In genomic region chr17:28698672-28699071, GRCm38 (mm10) we compare ENCODE assay signal across 24 mouse cellular contexts. TPM values are rescaled to one million over a fixed set of nuclear protein-coding genes. Genes with fewer than 3 reads are reported as not detected.
A peak's percentile ranks its signal among the peaks of the same experiment; 100 is the strongest.
DNase-seq lines count a peak whose midpoint lies in the region; ATAC-seq and TF ChIP-seq lines count a peak whose summit lies in the region.
"Had no signal": no experiment of that assay in that cellular context is flagged by ENCODE, and none has a peak within 500 bp of the region (broad histone marks: within the 10 kb centered on the region; RNA-seq: fewer than 3 reads in every experiment).

No protein-coding gene starts in this region.

- H3K36me3 ChIP-seq in forebrain, embryonic 13.5 days (ENCODE audit: poor library complexity, severe bottlenecking), result no peaks in the 10 kb centered on the region
- H3K36me3 ChIP-seq in forebrain, embryonic 11.5 days (ENCODE audit: control insufficient read depth, insufficient read depth, low read length), result no peaks in the 10 kb centered on the region
- no peaks in the 10 kb centered on the region for H3K36me3 ChIP-seq in limb, embryonic 15.5 days
- peaks cover 13% of the 10 kb centered on the region for H3K36me3 ChIP-seq in limb, embryonic 10.5 days
- H3K36me3 ChIP-seq: midbrain, embryonic 12.5 days had no signal

- TF ChIP-seq POLR2A in bone marrow macrophage, adult 2 months (IDR thresholded peaks at IDR 0.05; ENCODE audit: borderline replicate concordance, low read depth, low read length), result no peak

- no peak for ATAC-seq in forebrain, embryonic 13.5 days
- no peak for ATAC-seq in forebrain, embryonic 11.5 days (replicated peaks; ENCODE audit: low FRiP score)
- ATAC-seq in limb, embryonic 15.5 days (ENCODE audit: insufficient number of reproducible peaks, low FRiP score, low TSS enrichment, low read depth), result no peak
- ATAC-seq: hindbrain, postnatal 0 days had no signal

- no peak overlapping the region for H3K4me2 ChIP-seq in forebrain, embryonic 13.5 days
- no peak overlapping the region for H3K4me2 ChIP-seq in forebrain, embryonic 11.5 days (ENCODE audit: low read depth, low read length, severe bottlenecking)
- no peak overlapping the region for H3K4me2 ChIP-seq in limb, embryonic 15.5 days
- H3K4me2 ChIP-seq: heart, embryonic 11.5 days; kidney, embryonic 15.5 days; midbrain, embryonic 12.5 days had no signal

- H3K4me3 ChIP-seq in forebrain, embryonic 13.5 days, result no peak overlapping the region
- no peak overlapping the region for H3K4me3 ChIP-seq in forebrain, embryonic 11.5 days (ENCODE audit: low read depth, low read length)
- H3K4me3 ChIP-seq in limb, embryonic 15.5 days, result no peak overlapping the region
- no peak overlapping the region for H3K4me3 ChIP-seq in limb, embryonic 10.5 days
- H3K4me3 ChIP-seq in bone marrow macrophage, adult 2 months (ENCODE audit: insufficient read depth, low read length), result no peak overlapping the region
- H3K4me3 ChIP-seq: forebrain, embryonic 10.5 days; kidney, embryonic 15.5 days; left cerebral cortex, adult 2 months; midbrain, embryonic 12.5 days had no signal

- DNase-seq in forebrain, embryonic 11.5 days (ENCODE audit: low spot score), result no peak
- DNase-seq in limb, embryonic 10.5 days (ENCODE audit: low spot score), result no peak
- DNase-seq in CD4-positive helper T cell, adult 2 months (ENCODE audit: low read depth, low spot score), result peak; percentile 30
- DNase-seq in yolk sac, embryonic 10.5 days (ENCODE audit: low spot score), result no peak
- no peak for DNase-seq in neural tube, embryonic 10.5 days (ENCODE audit: extremely low spot score, low spot score)
- DNase-seq: adrenal gland, adult 8-10 months; heart, postnatal 14 days; kidney, adult 11 months; kidney, postnatal 36 days; layer of hippocampus, adult 9-11 months; lung, postnatal 14 days; thymus, postnatal 14 days had no signal

- 88% methylated on average over 2 of the region's 2 CpGs for WGBS in forebrain, embryonic 13.5 days
- 90% methylated on average over 2 of the region's 2 CpGs for WGBS in forebrain, embryonic 11.5 days
- WGBS in limb, embryonic 15.5 days, result 79% methylated on average over 2 of the region's 2 CpGs
- WGBS in limb, embryonic 10.5 days, result 97% methylated on average over 2 of the region's 2 CpGs

- H3K9ac ChIP-seq in forebrain, embryonic 13.5 days, result no peak overlapping the region
- H3K9ac ChIP-seq in forebrain, embryonic 11.5 days (ENCODE audit: low read length), result no peak overlapping the region
- H3K9ac ChIP-seq in limb, embryonic 15.5 days, result no peak overlapping the region
- H3K9ac ChIP-seq: kidney, embryonic 15.5 days; liver, embryonic 14.5 days; midbrain, embryonic 12.5 days had no signal

- H3K27me3 ChIP-seq in forebrain, embryonic 13.5 days, result no peaks in the 10 kb centered on the region
- H3K27me3 ChIP-seq in forebrain, embryonic 11.5 days (ENCODE audit: control insufficient read depth, insufficient read depth, low read length), result no peaks in the 10 kb centered on the region
- no peaks in the 10 kb centered on the region for H3K27me3 ChIP-seq in limb, embryonic 15.5 days
- no peaks in the 10 kb centered on the region for H3K27me3 ChIP-seq in limb, embryonic 10.5 days (ENCODE audit: low read depth, poor library complexity, severe bottlenecking)
- H3K27me3 ChIP-seq: kidney, embryonic 15.5 days; midbrain, embryonic 12.5 days had no signal

- H3K4me1 ChIP-seq in forebrain, embryonic 13.5 days, result peaks cover 38% of the 10 kb centered on the region
- H3K4me1 ChIP-seq in forebrain, embryonic 11.5 days (replicated peaks; ENCODE audit: control insufficient read depth, insufficient read depth, low read length), result peaks cover 9% of the 10 kb centered on the region
- peaks cover 31% of the 10 kb centered on the region for H3K4me1 ChIP-seq in limb, embryonic 15.5 days
- peaks cover 31% of the 10 kb centered on the region for H3K4me1 ChIP-seq in limb, embryonic 10.5 days
- peaks cover 72% of the 10 kb centered on the region for H3K4me1 ChIP-seq in bone marrow macrophage, adult 2 months (ENCODE audit: control insufficient read depth, insufficient read depth, low read length)

- H3K9me3 ChIP-seq in forebrain, embryonic 13.5 days (replicated peaks), result no peaks in the 10 kb centered on the region
- H3K9me3 ChIP-seq in forebrain, embryonic 11.5 days (ENCODE audit: control insufficient read depth, low read length), result no peaks in the 10 kb centered on the region
- H3K9me3 ChIP-seq in limb, embryonic 15.5 days, result no peaks in the 10 kb centered on the region
- H3K9me3 ChIP-seq in limb, embryonic 10.5 days (replicated peaks), result no peaks in the 10 kb centered on the region
- H3K9me3 ChIP-seq: forebrain, embryonic 10.5 days; G1E; kidney, embryonic 15.5 days; midbrain, embryonic 12.5 days had no signal

- no peak for TF ChIP-seq CTCF in bone marrow macrophage, adult 2 months (IDR thresholded peaks at IDR 0.05; ENCODE audit: low read depth, low read length)

- H3K27ac ChIP-seq in forebrain, embryonic 13.5 days, result peak overlapping the region; percentile 57; the same call in 1 of the 2 replicates
- no peak overlapping the region for H3K27ac ChIP-seq in forebrain, embryonic 11.5 days (ENCODE audit: low read depth, low read length)
- H3K27ac ChIP-seq in limb, embryonic 15.5 days, result 0 out of 2 replicates have a peak overlapping the region, but pooled peaks have one; percentile 6
- no peak overlapping the region for H3K27ac ChIP-seq in limb, embryonic 10.5 days
- H3K27ac ChIP-seq in bone marrow macrophage, adult 2 months (ENCODE audit: insufficient read depth, low read depth, low read length), result peak overlapping the region; percentile 29; the same call in 1 of the 2 replicates
- H3K27ac ChIP-seq: forebrain, embryonic 10.5 days; kidney, embryonic 15.5 days; liver, embryonic 14.5 days; midbrain, embryonic 12.5 days had no signal

RNA-seq across cellular contexts. Expression of gene Mapk14, which starts 7.5 kb away (rescaled TPM):
- 27.1 and 29.6 TPM in 2 replicates for polyA plus RNA-seq in forebrain, embryonic 13.5 days (2015; fragmentation: Nextera tagmentation; extraction: Ambion mirVana)
- polyA plus RNA-seq in forebrain, embryonic 11.5 days (2014; fragmentation: Nextera tagmentation; extraction: Ambion mirVana), result 51.7 and 52.3 TPM in 2 replicates
- polyA plus RNA-seq in limb, embryonic 15.5 days (2015; fragmentation: Nextera tagmentation; extraction: Ambion mirVana), result 37.9 and 45.2 TPM in 2 replicates
- polyA plus RNA-seq in limb, embryonic 10.5 days (2016; fragmentation: Nextera tagmentation; extraction: Ambion mirVana), result 47.5 and 50.7 TPM in 2 replicates
- polyA plus RNA-seq in bone marrow macrophage, adult 2 months (2012; ENCODE audit: insufficient read depth, insufficient read length, missing spikeins), result 192 and 195 TPM in 2 replicates

RNA-seq across cellular contexts. Expression of gene Slc26a8, which starts 8.6 kb away (rescaled TPM):
- 0.86 and 0.99 TPM in 2 replicates for polyA plus RNA-seq in forebrain, embryonic 13.5 days (2015; fragmentation: Nextera tagmentation; extraction: Ambion mirVana)
- 0.49 and 1.0 TPM in 2 replicates for polyA plus RNA-seq in forebrain, embryonic 11.5 days (2014; fragmentation: Nextera tagmentation; extraction: Ambion mirVana)
- polyA plus RNA-seq in limb, embryonic 15.5 days (2015; fragmentation: Nextera tagmentation; extraction: Ambion mirVana), result 0.60 and 0.72 TPM in 2 replicates
- 0.49 TPM in 1 of 2 replicates, not detected in the other for polyA plus RNA-seq in limb, embryonic 10.5 days (2016; fragmentation: Nextera tagmentation; extraction: Ambion mirVana)
- 0.95 TPM in 1 of 2 replicates, not detected in the other for polyA plus RNA-seq in bone marrow macrophage, adult 2 months (2012; ENCODE audit: insufficient read depth, insufficient read length, missing spikeins)

RNA-seq across cellular contexts. Expression of gene AC170998.1, which starts 27.2 kb away (rescaled TPM):
- polyA plus RNA-seq in forebrain, embryonic 13.5 days (2015; fragmentation: Nextera tagmentation; extraction: Ambion mirVana), result 2.1 and 3.5 TPM in 2 replicates
- 2.9 and 3.0 TPM in 2 replicates for polyA plus RNA-seq in forebrain, embryonic 11.5 days (2014; fragmentation: Nextera tagmentation; extraction: Ambion mirVana)
- polyA plus RNA-seq in limb, embryonic 15.5 days (2015; fragmentation: Nextera tagmentation; extraction: Ambion mirVana), result 1.9 and 2.4 TPM in 2 replicates
- 3.9 and 4.0 TPM in 2 replicates for polyA plus RNA-seq in limb, embryonic 10.5 days (2016; fragmentation: Nextera tagmentation; extraction: Ambion mirVana)
- 4.0 and 11.4 TPM in 2 replicates for polyA plus RNA-seq in bone marrow macrophage, adult 2 months (2012; ENCODE audit: insufficient read depth, insufficient read length, missing spikeins)
- polyA plus RNA-seq: G1E; testis, adult 2 months had no signal

Comparison
In these comparisons a context has a peak if more than half of its experiments do, and no peak if none do; other contexts are left out.
1. H3K27ac ChIP-seq: peak in forebrain, embryonic 13.5 days (single experiment), limb, embryonic 15.5 days (single experiment) and bone marrow macrophage, adult 2 months (single experiment); none in forebrain, embryonic 11.5 days (single experiment) and limb, embryonic 10.5 days (single experiment).